Mouse (Mus musculus): ENCODE results near the gene Olfr313.
"Not testable (repeated sequence)": the region's sequence is repeated elsewhere in the genome, so short reads cannot be mapped to it uniquely, and the experiment has no call there.

Gene Olfr313

GRCm38 (mm10) chr11:58814700-58815099 is at the start of gene Olfr313:
Gene Olfr313 (plus strand): TSS chr11:58815000.
- not testable (repeated sequence) for DNase-seq (ENCODE audit: inconsistent age in 2 of 2, low spot score in 1 of 2)

GRCm38 (mm10) chr11:58772888-58773287 is 41.9 kb upstream of the Olfr313 start, which contains the start of gene Olfr315:
Gene Olfr315 (plus strand): TSS chr11:58773188.
- no peak for DNase-seq (ENCODE audit: inconsistent age in 2 of 2, low spot score in 1 of 2)

GRCm38 (mm10) chr11:58782480-58783089 is 32.2 kb upstream of the Olfr313 start, which contains the start of gene Olfr314:
Gene Olfr314 (plus strand): TSS chr11:58782952.
- DNase-seq (ENCODE audit: inconsistent age in 2 of 2, low spot score in 1 of 2): no peak

GRCm38 (mm10) chr11:58784182-58784581 is 30.6 kb upstream of the Olfr313 start:
- no peak for DNase-seq (ENCODE audit: inconsistent age in 2 of 2, low spot score in 1 of 2)

- no peak for DNase-seq (ENCODE audit: inconsistent age in 2 of 2, low spot score in 1 of 2)
Measured at GRCm38 (mm10) chr11:58787651-58788050, 27.1 kb upstream of the Olfr313 start.

- no peak for DNase-seq (ENCODE audit: inconsistent age in 2 of 2, low spot score in 1 of 2)
Measured at GRCm38 (mm10) chr11:58788346-58788745, 26.5 kb upstream of the Olfr313 start.

- DNase-seq (ENCODE audit: inconsistent age in 2 of 2, low spot score in 1 of 2): no peak
Measured at GRCm38 (mm10) chr11:58789532-58789931, 25.3 kb upstream of the Olfr313 start.

GRCm38 (mm10) chr11:58790053-58790452 is 24.7 kb upstream of the Olfr313 start:
- DNase-seq (ENCODE audit: inconsistent age in 2 of 2, low spot score in 1 of 2): no peak

- DNase-seq (ENCODE audit: inconsistent age in 2 of 2, low spot score in 1 of 2): no peak
Measured at GRCm38 (mm10) chr11:58790646-58791045, 24.2 kb upstream of the Olfr313 start.

GRCm38 (mm10) chr11:58795856-58796255 is 18.9 kb upstream of the Olfr313 start:
- no peak for DNase-seq (ENCODE audit: inconsistent age in 2 of 2, low spot score in 1 of 2)

- DNase-seq (ENCODE audit: inconsistent age in 2 of 2, low spot score in 1 of 2): no peak
Measured at GRCm38 (mm10) chr11:58796850-58797249, 17.9 kb upstream of the Olfr313 start.

- DNase-seq (ENCODE audit: inconsistent age in 2 of 2, low spot score in 1 of 2): no peak
Measured at GRCm38 (mm10) chr11:58799747-58800146, 15.1 kb upstream of the Olfr313 start.

- peak; percentile 24 to 41 for DNase-seq (ENCODE audit: inconsistent age in 2 of 2, low spot score in 1 of 2)
Measured at GRCm38 (mm10) chr11:58801558-58802228, 13.1 kb upstream of the Olfr313 start, which contains the start of gene Fam183b. Gene Fam183b (minus strand): TSS chr11:58801960.

- no peak for DNase-seq (ENCODE audit: inconsistent age in 2 of 2, low spot score in 1 of 2)
Measured at GRCm38 (mm10) chr11:58803871-58804270, 10.9 kb upstream of the Olfr313 start.

GRCm38 (mm10) chr11:58804393-58804792 is 10.4 kb upstream of the Olfr313 start:
- DNase-seq (ENCODE audit: inconsistent age in 2 of 2, low spot score in 1 of 2): no peak

GRCm38 (mm10) chr11:58812001-58812400 is 2.8 kb upstream of the Olfr313 start:
- DNase-seq (ENCODE audit: inconsistent age in 2 of 2, low spot score in 1 of 2): no peak

- no peak for DNase-seq (ENCODE audit: inconsistent age in 2 of 2, low spot score in 1 of 2)
Measured at GRCm38 (mm10) chr11:58815676-58816075, 876 bp downstream of the Olfr313 start.

GRCm38 (mm10) chr11:58828937-58829336 is 14.1 kb downstream of the Olfr313 start, which contains the start of gene Olfr312:
Gene Olfr312 (plus strand): TSS chr11:58829237.
- DNase-seq (ENCODE audit: inconsistent age in 2 of 2, low spot score in 1 of 2): not testable (repeated sequence)

- no peak for DNase-seq (ENCODE audit: inconsistent age in 2 of 2, low spot score in 1 of 2)
Measured at GRCm38 (mm10) chr11:58829764-58830163, 15.0 kb downstream of the Olfr313 start.

- DNase-seq (ENCODE audit: inconsistent age in 2 of 2, low spot score in 1 of 2): not testable (repeated sequence)
Measured at GRCm38 (mm10) chr11:58832541-58832940, 17.7 kb downstream of the Olfr313 start.

- DNase-seq (ENCODE audit: inconsistent age in 2 of 2, low spot score in 1 of 2): not testable (repeated sequence)
Measured at GRCm38 (mm10) chr11:58838951-58839350, 24.2 kb downstream of the Olfr313 start, which contains the start of gene Olfr311. Gene Olfr311 (plus strand): TSS chr11:58839251.

GRCm38 (mm10) chr11:58846919-58847461 is 32.2 kb downstream of the Olfr313 start, which contains the start of gene Gm12258:
Gene Gm12258 (plus strand): TSS chr11:58847158.
- DNase-seq (ENCODE audit: inconsistent age in 2 of 2, low spot score in 1 of 2): peak; percentile 90 to 99
